Mouse (Mus musculus): Measurements from ENCODE around the gene Unkl. TPM values are rescaled to one million over a fixed set of nuclear protein-coding genes. Genes with fewer than 3 reads are reported as not detected.
A peak's percentile ranks its signal among the peaks of the same experiment; 100 is the strongest.

Gene Unkl
- polyA plus RNA-seq, 1 experiment from 2014 or later: 6.0 TPM

DNA sequence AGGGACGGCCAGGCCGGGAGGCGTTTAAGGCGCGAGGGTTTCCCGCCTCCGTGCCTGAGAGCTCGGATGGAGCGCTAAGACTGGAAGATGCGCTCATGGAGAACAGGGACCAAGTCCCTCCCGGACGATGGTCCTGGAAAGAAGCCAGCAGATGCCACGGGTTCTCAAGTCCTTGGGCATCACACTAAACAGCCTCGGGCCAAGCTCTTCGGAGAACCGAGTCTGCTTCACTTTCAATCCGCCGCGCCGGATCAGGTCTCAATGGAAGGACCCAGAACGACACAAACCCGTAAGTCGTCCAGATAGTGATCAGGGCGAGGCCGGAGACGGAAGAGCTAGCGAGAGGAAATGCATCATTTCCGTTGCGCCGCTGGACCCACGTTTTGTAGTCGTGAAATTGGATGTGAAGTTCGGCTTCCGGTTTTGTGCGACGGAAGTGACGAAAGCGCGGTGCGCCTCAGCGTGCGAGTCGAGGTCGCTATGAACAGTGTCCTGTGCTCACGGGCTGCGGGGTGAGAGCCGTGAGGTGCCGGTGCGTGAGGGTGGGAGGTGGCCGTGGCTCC, 4.0 kb upstream of the Unkl start, which contains the start of gene BC003965:
Gene BC003965 (plus strand): TSS at position 426 of the 563 bp plus-strand sequence.
- Histone ChIP-seq H3K4me2 (replicated peaks) (peak within 1 kb of the TSS; percentile 96), H3K36me3 (no peaks in the 10 kb centered on the region), H3K27me3 (replicated peaks) (no peaks in the 10 kb centered on the region), H3K4me1 (replicated peaks) (peaks cover 15% of the 10 kb centered on the region), H3K9me3 (no peaks in the 10 kb centered on the region), H3K4me3 (replicated peaks) (peak within 1 kb of the TSS; percentile 89), H3K9ac (peak within 1 kb of the TSS; percentile 87), H3K27ac (peak within 1 kb of the TSS; percentile 91)
- ATAC-seq: peak; percentile 90
- under 1% methylated on average over 50 of the region's 50 CpGs for WGBS

DNA sequence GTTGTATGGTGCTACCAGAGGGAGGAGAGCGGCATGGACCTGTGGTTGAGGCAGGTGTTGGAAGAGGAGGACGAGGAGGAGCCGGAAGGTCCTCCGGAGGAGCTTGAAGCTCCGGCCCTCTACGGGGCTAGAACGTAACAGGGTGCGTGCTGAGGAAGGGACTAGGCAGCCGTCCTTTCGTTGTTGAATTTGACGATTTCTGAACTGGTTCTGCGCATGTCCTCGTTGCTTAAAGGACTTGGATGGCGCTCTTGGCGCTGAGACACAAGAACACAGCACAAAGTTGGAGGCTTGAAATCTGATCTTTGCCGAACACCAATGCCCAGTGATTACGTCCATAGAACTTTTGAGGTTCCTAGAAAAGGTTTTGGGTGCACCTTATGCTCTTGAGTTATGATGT, 3.2 kb upstream of the Unkl start:
- Histone ChIP-seq H3K9me3 (no peaks in the 10 kb centered on the region), H3K36me3 (no peaks in the 10 kb centered on the region)
- peak; percentile 26 for ATAC-seq

DNA sequence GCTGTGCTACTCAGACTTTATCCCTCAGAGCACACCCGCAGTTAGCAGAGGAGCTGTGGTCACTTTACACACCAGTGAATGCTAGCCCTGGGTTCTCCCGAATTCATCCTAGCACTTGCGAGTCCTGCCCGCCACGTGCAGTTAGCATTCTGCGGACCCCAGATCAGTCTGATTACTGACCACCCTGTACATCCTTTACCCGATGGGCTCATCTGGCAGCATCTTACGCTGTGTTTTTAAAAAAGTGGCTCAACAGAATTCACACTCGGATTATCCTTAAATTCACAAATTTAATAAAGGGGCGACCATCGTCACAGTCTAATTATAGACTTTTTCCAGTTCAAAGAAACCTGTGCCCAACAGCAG, 430 bp upstream of the Unkl start:
- Histone ChIP-seq H3K27ac (peak overlapping the region; percentile 79; the same call in 1 of the 2 replicates), H3K9me3 (no peaks in the 10 kb centered on the region), H3K4me2 (replicated peaks) (peak overlapping the region; percentile 84), H3K9ac (peak overlapping the region; percentile 88), H3K4me1 (replicated peaks) (peaks cover 20% of the 10 kb centered on the region), H3K4me3 (replicated peaks) (peak overlapping the region; percentile 83), H3K36me3 (no peaks in the 10 kb centered on the region), H3K27me3 (replicated peaks) (no peaks in the 10 kb centered on the region)
- WGBS: 8% methylated on average over 11 of the region's 11 CpGs
- no peak for ATAC-seq

More for the DNA sequence above, 3.2 kb upstream of the Unkl start:
- peak overlapping the region; percentile 58 for H3K27ac ChIP-seq
- WGBS: 8% methylated on average over 17 of the region's 17 CpGs
- peak overlapping the region; percentile 89 for H3K4me3 ChIP-seq (replicated peaks)
- peak overlapping the region; percentile 96 for H3K4me2 ChIP-seq (replicated peaks)
- H3K4me1 ChIP-seq (replicated peaks): peaks cover 22% of the 10 kb centered on the region
- peak overlapping the region; percentile 87 for H3K9ac ChIP-seq
- H3K27me3 ChIP-seq (replicated peaks): no peaks in the 10 kb centered on the region

GRCm38 (mm10) chr17:25189091-25189490, 894 bp downstream of the Unkl start:
- Histone ChIP-seq H3K4me3 (replicated peaks) (peak overlapping the region; percentile 83), H3K27ac (no peak overlapping the region), H3K9ac (peak overlapping the region; percentile 88), H3K9me3 (no peaks in the 10 kb centered on the region), H3K27me3 (replicated peaks) (no peaks in the 10 kb centered on the region), H3K4me2 (replicated peaks) (peak overlapping the region; percentile 84), H3K36me3 (0 out of 2 replicates have a peak, but pooled peaks cover 2% of the 10 kb centered on the region), H3K4me1 (replicated peaks) (peaks cover 14% of the 10 kb centered on the region)
- no peak for ATAC-seq
- WGBS: under 1% methylated on average over 16 of the region's 16 CpGs

- 90% methylated on average over 4 of the region's 4 CpGs for WGBS
- Histone ChIP-seq H3K9me3 (no peaks in the 10 kb centered on the region), H3K36me3 (peaks cover 26% of the 10 kb centered on the region), H3K4me2 (replicated peaks) (no peak overlapping the region), H3K4me1 (replicated peaks) (no peaks in the 10 kb centered on the region), H3K4me3 (replicated peaks) (no peak overlapping the region), H3K27ac (no peak overlapping the region), H3K9ac (no peak overlapping the region), H3K27me3 (replicated peaks) (no peaks in the 10 kb centered on the region)
- ATAC-seq: no peak
Measured at GRCm38 (mm10) chr17:25202401-25202800, 14.2 kb downstream of the Unkl start.

DNA sequence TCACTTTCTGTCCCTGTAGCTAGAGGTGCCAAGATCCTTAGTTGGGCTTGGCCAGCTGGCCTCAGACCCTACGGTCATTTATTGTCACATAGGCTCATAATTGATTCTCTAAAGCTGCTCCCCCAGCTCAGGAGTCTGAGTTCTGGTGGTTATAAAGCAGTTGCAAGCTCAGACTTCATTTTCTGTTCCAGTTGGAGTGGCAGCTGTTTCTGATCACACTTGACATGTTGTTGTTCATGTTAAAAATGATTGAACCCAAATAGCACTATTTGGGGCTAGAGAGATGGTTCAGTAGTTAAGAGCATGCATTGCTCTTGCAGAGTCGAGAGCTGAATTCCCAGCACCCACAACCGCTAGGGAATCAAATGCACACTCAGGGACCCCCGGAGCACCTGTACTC, 21.8 kb downstream of the Unkl start:
- no peak for ATAC-seq
- peaks cover 30% of the 10 kb centered on the region for H3K36me3 ChIP-seq
- H3K4me2 ChIP-seq (replicated peaks): no peak overlapping the region
- WGBS: 84% methylated on average over 4 of the region's 4 CpGs
- no peaks in the 10 kb centered on the region for H3K4me1 ChIP-seq (replicated peaks)
- no peak overlapping the region for H3K4me3 ChIP-seq (replicated peaks)
- H3K27ac ChIP-seq: no peak overlapping the region
- no peaks in the 10 kb centered on the region for H3K9me3 ChIP-seq
- no peaks in the 10 kb centered on the region for H3K27me3 ChIP-seq (replicated peaks)
- no peak overlapping the region for H3K9ac ChIP-seq

GRCm38 (mm10) chr17:25210680-25211466, 22.7 kb downstream of the Unkl start:
- Histone ChIP-seq H3K27me3 (replicated peaks) (no peaks in the 10 kb centered on the region), H3K4me3 (replicated peaks) (no peak overlapping the region), H3K4me2 (replicated peaks) (no peak overlapping the region), H3K9ac (no peak overlapping the region), H3K27ac (no peak overlapping the region), H3K9me3 (no peaks in the 10 kb centered on the region), H3K36me3 (peaks cover 26% of the 10 kb centered on the region), H3K4me1 (replicated peaks) (no peaks in the 10 kb centered on the region)
- ATAC-seq: no peak
- WGBS: 82% methylated on average over 15 of the region's 15 CpGs

DNA sequence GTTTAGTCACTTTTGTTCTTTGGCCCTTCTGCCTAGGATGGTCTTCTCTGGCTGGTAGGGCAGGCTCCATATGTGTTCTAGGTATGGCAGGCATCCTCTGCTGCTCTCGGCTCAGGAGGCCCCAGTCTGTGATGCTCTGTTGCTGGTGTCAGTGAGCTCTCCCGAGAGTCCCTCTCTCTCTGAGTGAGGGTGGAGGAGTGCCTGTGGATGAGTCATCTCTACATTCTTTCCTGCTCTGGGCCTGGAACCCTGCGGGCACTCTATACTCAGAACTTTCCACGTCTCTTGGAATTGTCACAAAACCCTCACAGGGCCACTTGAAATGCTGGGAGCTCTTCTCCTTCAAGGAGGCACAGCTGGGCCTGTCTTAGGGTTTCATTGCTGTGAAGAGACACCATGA, 23.5 kb downstream of the Unkl start:
- no peak for ATAC-seq
- no peak overlapping the region for H3K27ac ChIP-seq
- H3K4me1 ChIP-seq (replicated peaks): no peaks in the 10 kb centered on the region
- H3K27me3 ChIP-seq (replicated peaks): no peaks in the 10 kb centered on the region
- H3K4me3 ChIP-seq (replicated peaks): no peak overlapping the region
- WGBS: 85% methylated on average over 4 of the region's 4 CpGs
- H3K9me3 ChIP-seq: no peaks in the 10 kb centered on the region
- H3K36me3 ChIP-seq: peaks cover 23% of the 10 kb centered on the region
- no peak overlapping the region for H3K9ac ChIP-seq
- no peak overlapping the region for H3K4me2 ChIP-seq (replicated peaks)

- Histone ChIP-seq H3K27ac (no peak overlapping the region), H3K36me3 (peaks cover 9% of the 10 kb centered on the region), H3K4me3 (replicated peaks) (no peak overlapping the region), H3K9me3 (no peaks in the 10 kb centered on the region), H3K4me2 (replicated peaks) (no peak overlapping the region), H3K4me1 (replicated peaks) (no peaks in the 10 kb centered on the region), H3K27me3 (replicated peaks) (no peaks in the 10 kb centered on the region), H3K9ac (no peak overlapping the region)
- ATAC-seq: no peak
- 79% methylated on average over 3 of the region's 3 CpGs for WGBS
Measured at GRCm38 (mm10) chr17:25215431-25215830, 27.2 kb downstream of the Unkl start.

DNA sequence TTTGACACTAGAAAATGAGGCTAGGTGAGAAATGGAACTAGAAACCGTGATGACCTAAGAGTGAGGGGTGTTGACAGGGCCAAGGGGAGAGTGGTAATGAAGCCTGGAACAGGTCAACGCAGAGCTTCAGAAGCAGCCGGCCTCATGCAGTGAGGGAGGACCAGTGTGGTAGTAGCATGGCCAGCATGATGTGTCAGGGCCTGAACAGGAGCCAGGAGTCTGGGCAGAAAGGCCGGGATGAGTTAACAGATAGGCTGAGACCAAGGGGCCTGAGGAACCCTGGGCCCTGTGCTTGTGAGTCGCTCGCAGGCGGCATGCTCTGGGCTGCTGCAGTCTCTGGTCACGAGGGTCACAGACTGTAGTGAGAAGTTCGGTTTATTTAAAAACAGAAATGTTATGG, 30.8 kb downstream of the Unkl start:
- H3K27me3 ChIP-seq (replicated peaks): no peaks in the 10 kb centered on the region
- H3K27ac ChIP-seq: no peak overlapping the region
- peaks cover 6% of the 10 kb centered on the region for H3K4me1 ChIP-seq (replicated peaks)
- peaks cover 6% of the 10 kb centered on the region; the same call in 1 of the 2 replicates for H3K36me3 ChIP-seq
- 91% methylated on average over 9 of the region's 9 CpGs for WGBS
- no peak overlapping the region for H3K9ac ChIP-seq
- no peaks in the 10 kb centered on the region for H3K9me3 ChIP-seq
- no peak for ATAC-seq
- no peak overlapping the region for H3K4me2 ChIP-seq (replicated peaks)
- H3K4me3 ChIP-seq (replicated peaks): no peak overlapping the region

DNA sequence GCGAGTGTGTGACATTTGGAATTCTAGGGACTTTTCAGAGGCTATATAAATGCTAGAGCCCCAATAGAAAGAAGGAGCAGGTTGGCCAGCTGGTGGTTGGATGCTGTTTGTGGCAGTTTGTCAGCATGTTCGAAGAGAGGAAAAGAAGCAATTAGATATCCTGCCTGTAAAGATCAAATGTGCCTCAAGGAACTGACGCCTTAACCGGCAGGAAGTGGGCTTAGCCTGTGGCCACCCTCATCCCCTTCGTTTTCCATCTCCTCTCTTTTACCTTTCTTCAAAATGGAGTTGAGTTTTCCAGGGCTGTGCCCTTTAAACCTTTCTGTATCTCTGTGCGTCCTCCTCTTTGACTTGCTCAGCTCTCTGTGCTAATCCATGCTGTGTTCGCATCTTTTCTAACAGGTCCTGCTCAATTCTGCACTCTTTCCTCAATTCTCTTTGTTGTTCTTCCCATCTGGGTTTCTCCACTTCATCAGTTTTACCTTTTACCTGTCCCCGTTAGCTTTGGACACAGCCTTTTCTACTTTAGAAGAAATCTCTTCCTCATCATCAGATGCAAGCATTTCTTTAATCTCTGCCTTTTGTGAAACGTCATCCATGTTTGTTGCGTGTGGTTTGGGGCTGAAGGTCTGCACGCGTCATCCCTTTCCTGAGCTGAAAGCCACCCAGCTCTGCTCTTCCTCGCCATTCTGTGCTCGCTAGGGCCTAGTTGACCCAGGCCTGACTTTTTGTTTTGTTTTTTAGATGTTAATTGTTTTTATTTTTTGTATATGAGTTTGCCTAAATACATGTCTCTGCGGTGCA, 31.5 kb downstream of the Unkl start:
- no peak for ATAC-seq
- Histone ChIP-seq H3K36me3 (0 out of 2 replicates have a peak, but pooled peaks cover 6% of the 10 kb centered on the region), H3K9ac (no peak overlapping the region), H3K27ac (no peak overlapping the region), H3K4me3 (replicated peaks) (no peak overlapping the region), H3K4me1 (replicated peaks) (peaks cover 6% of the 10 kb centered on the region), H3K9me3 (no peaks in the 10 kb centered on the region), H3K4me2 (replicated peaks) (no peak overlapping the region), H3K27me3 (replicated peaks) (no peaks in the 10 kb centered on the region)
- WGBS: 91% methylated on average over 15 of the region's 15 CpGs

- Histone ChIP-seq H3K4me3 (replicated peaks) (no peak overlapping the region), H3K27ac (no peak overlapping the region), H3K4me2 (replicated peaks) (no peak overlapping the region), H3K36me3 (0 out of 2 replicates have a peak, but pooled peaks cover 2% of the 10 kb centered on the region), H3K9ac (no peak overlapping the region), H3K9me3 (no peaks in the 10 kb centered on the region), H3K4me1 (replicated peaks) (peaks cover 6% of the 10 kb centered on the region), H3K27me3 (replicated peaks) (no peaks in the 10 kb centered on the region)
- ATAC-seq: no peak
- 88% methylated on average over 1 of the region's 1 CpGs for WGBS
Measured at GRCm38 (mm10) chr17:25220746-25221145, 32.5 kb downstream of the Unkl start.

Measured in intestine, embryonic 15.5 days (tissue).